Mouse (Mus musculus) brown adipose tissue, adult 24 weeks (tissue): ENCODE results near the gene Oxsm. TPM values are rescaled to one million over a fixed set of nuclear protein-coding genes. Genes with fewer than 3 reads are reported as not detected.

Experiments
- H3K27ac ChIP-seq: fragments of 200-500 bp; replicated peaks from 2 replicates; pipeline ENCODE4 v1.5.1; 2012; ENCODE audit warnings: low read depth, mild to moderate bottlenecking, low read length
- H3K4me1 ChIP-seq: fragments of 200-500 bp; 2 replicates; pipeline ENCODE4 v1.6.1; 2012; ENCODE audit warnings: low read length, mixed read lengths; ENCODE audit not compliant: control insufficient read depth, insufficient read depth, insufficient read length
- H3K4me3 ChIP-seq: fragments of 200-500 bp; 2 replicates; pipeline ENCODE4 v1.5.1; 2012; ENCODE audit warnings: low read depth, mild to moderate bottlenecking, low read length, moderate library complexity; ENCODE audit not compliant: insufficient read depth
- polyA plus RNA-seq: library from polyadenylated mRNA; stranded (reverse); fragments of >200 nt; gene quantifications from 2 replicates; pipeline ENCODE4 v1.2.4, GENCODE M21; 2012; ENCODE audit not compliant: missing spikeins, insufficient read depth, insufficient read length

Oxsm gene
- polyA plus RNA-seq, 1 experiment: 29.3 TPM

- no peak overlapping the region; the same call in 1 of the 2 replicates for H3K27ac ChIP-seq
- peaks cover 3% of the 10 kb centered on the region for H3K4me1 ChIP-seq
- peak overlapping the region; percentile 73 for H3K4me3 ChIP-seq
Observed at GRCm38 (mm10) chr14:16248603-16249157, 928 bp downstream of the Oxsm start.

- Histone ChIP-seq H3K4me1 (peaks cover 3% of the 10 kb centered on the region), H3K4me3 (no peak overlapping the region), H3K27ac (no peak overlapping the region)
Observed at GRCm38 (mm10) chr14:16248135-16248534, 1.5 kb downstream of the Oxsm start.

GRCm38 (mm10) chr14:16246340-16246912, 3.2 kb downstream of the Oxsm start:
- Histone ChIP-seq H3K4me3 (no peak overlapping the region), H3K4me1 (peaks cover 7% of the 10 kb centered on the region; the same call in 1 of the 2 replicates), H3K27ac (no peak overlapping the region)

- H3K27ac ChIP-seq: no peak overlapping the region
- H3K4me1 ChIP-seq: peaks cover 6% of the 10 kb centered on the region; the same call in 1 of the 2 replicates
- H3K4me3 ChIP-seq: no peak overlapping the region
Observed at GRCm38 (mm10) chr14:16245127-16245526, 4.5 kb downstream of the Oxsm start.

- H3K27ac ChIP-seq: 0 out of 2 replicates have a peak overlapping the region, but pooled peaks have one; percentile 40
- no peak overlapping the region for H3K4me3 ChIP-seq
Observed at GRCm38 (mm10) chr14:16244370-16244769, 5.2 kb downstream of the Oxsm start.

GRCm38 (mm10) chr14:16243603-16244209, 5.9 kb downstream of the Oxsm start:
- H3K4me1 ChIP-seq: peaks cover 4% of the 10 kb centered on the region; the same call in 1 of the 2 replicates
- peak overlapping the region; percentile 96 for H3K4me3 ChIP-seq
- peak overlapping the region; percentile 99 for H3K27ac ChIP-seq

More at GRCm38 (mm10) chr14:16244370-16244769, 5.2 kb downstream of the Oxsm start:
- peaks cover 4% of the 10 kb centered on the region; the same call in 1 of the 2 replicates for H3K4me1 ChIP-seq

- Histone ChIP-seq H3K4me3 (peak overlapping the region; percentile 96), H3K4me1 (peaks cover 4% of the 10 kb centered on the region; the same call in 1 of the 2 replicates), H3K27ac (peak overlapping the region; percentile 99)
Observed at GRCm38 (mm10) chr14:16242947-16243602, 6.5 kb downstream of the Oxsm start.

- no peak overlapping the region for H3K27ac ChIP-seq
- H3K4me1 ChIP-seq: peaks cover 4% of the 10 kb centered on the region; the same call in 1 of the 2 replicates
- peak overlapping the region; percentile 96 for H3K4me3 ChIP-seq
Observed at GRCm38 (mm10) chr14:16242193-16242815, 7.3 kb downstream of the Oxsm start.

GRCm38 (mm10) chr14:16236466-16236865, 13.1 kb downstream of the Oxsm start:
- H3K27ac ChIP-seq: no peak overlapping the region
- no peak overlapping the region for H3K4me3 ChIP-seq
- no peaks in the 10 kb centered on the region for H3K4me1 ChIP-seq

GRCm38 (mm10) chr14:16233515-16233914, 16.1 kb downstream of the Oxsm start:
- no peaks in the 10 kb centered on the region for H3K4me1 ChIP-seq

GRCm38 (mm10) chr14:16230581-16230980, 19.0 kb downstream of the Oxsm start:
- H3K27ac ChIP-seq: no peak overlapping the region
- no peaks in the 10 kb centered on the region for H3K4me1 ChIP-seq
- H3K4me3 ChIP-seq: no peak overlapping the region

More at GRCm38 (mm10) chr14:16233515-16233914, 16.1 kb downstream of the Oxsm start:
- no peak overlapping the region for H3K4me3 ChIP-seq
- H3K27ac ChIP-seq: no peak overlapping the region

- Histone ChIP-seq H3K4me3 (no peak overlapping the region), H3K27ac (no peak overlapping the region), H3K4me1 (no peaks in the 10 kb centered on the region)
Observed at GRCm38 (mm10) chr14:16229395-16229794, 20.2 kb downstream of the Oxsm start.

GRCm38 (mm10) chr14:16219015-16219414, 30.6 kb downstream of the Oxsm start:
- Histone ChIP-seq H3K27ac (no peak overlapping the region), H3K4me3 (no peak overlapping the region), H3K4me1 (no peaks in the 10 kb centered on the region)

GRCm38 (mm10) chr14:16207722-16208121, 41.9 kb downstream of the Oxsm start:
- no peak overlapping the region for H3K4me3 ChIP-seq
- no peak overlapping the region for H3K27ac ChIP-seq
- H3K4me1 ChIP-seq: no peaks in the 10 kb centered on the region

- Histone ChIP-seq H3K4me1 (no peaks in the 10 kb centered on the region), H3K27ac (no peak overlapping the region), H3K4me3 (no peak overlapping the region)
Observed at GRCm38 (mm10) chr14:16201673-16202072, 47.9 kb downstream of the Oxsm start.
